Mouse (Mus musculus) small intestine, adult 2 months (tissue): ENCODE measurements around the gene Fen1.

Experiments used
- CTCF ChIP-seq: fragments of 200-500 bp; IDR thresholded peaks from 2 replicates; pipeline ENCODE4 v1.5.1; 2012; ENCODE audit warnings: low read depth, mild to moderate bottlenecking, control low read depth, inconsistent platforms, low read length, moderate library complexity, mixed read lengths; ENCODE audit not compliant: insufficient replicate concordance, insufficient read length; ENCODE audit errors: extremely low read depth
- POLR2A ChIP-seq: fragments of 200-500 bp; IDR thresholded peaks from 2 replicates; pipeline ENCODE4 v1.6.1; 2012; ENCODE audit warnings: low read depth, mild to moderate bottlenecking, control low read depth, inconsistent platforms, low read length, moderate library complexity

- TF ChIP-seq CTCF: peak; percentile 99
- no peak for TF ChIP-seq POLR2A
Measured at GRCm38 (mm10) chr19:10240654-10241305, 36.8 kb upstream of the Fen1 start, which contains the start of gene Myrf.
